Mouse (Mus musculus) hematopoietic stem cell, adult 5-6 weeks (primary cell): ENCODE measurements at regions not wholly inside any gene's neighbourhood (a gene's known extent, or its start where the extent isn't known, plus 50 kb on each side); places are given as distances from the start of the nearest gene placed in this dataset.

Source experiments
- ATAC-seq, 2 experiments: fragments of 125-278 bp in 1 of 2; replicated peaks in 1 of 2; 2 replicates each; pipeline ENCODE4 v1.8.0; 2016 to 2017; ENCODE audit warnings: inconsistent platforms in 2 of 2, mild to moderate bottlenecking in 2 of 2, moderate number of reproducible peaks in 2 of 2, low read depth in 1 of 2, moderate TSS enrichment in 1 of 2; ENCODE audit not compliant: low FRiP score in 2 of 2, poor library complexity in 2 of 2, severe bottlenecking in 2 of 2, insufficient read depth in 1 of 2, low TSS enrichment in 1 of 2

GRCm38 (mm10) chr8:35971082-35971481, 205.5 kb downstream of the Gm19410 start:
- no peak for ATAC-seq

GRCm38 (mm10) chr8:35974323-35975029, 208.9 kb downstream of the Gm19410 start:
- no peak for ATAC-seq

GRCm38 (mm10) chr8:35979638-35980255, 214.2 kb downstream of the Gm19410 start:
- ATAC-seq: no peak

GRCm38 (mm10) chr8:35983083-35983482, 217.5 kb downstream of the Gm19410 start:
- no peak for ATAC-seq

GRCm38 (mm10) chr8:35985152-35985689, 219.6 kb downstream of the Gm19410 start:
- ATAC-seq: no peak

- ATAC-seq: no peak
Observed at GRCm38 (mm10) chr8:35987327-35987726, 221.7 kb downstream of the Gm19410 start.

- no peak for ATAC-seq
Observed at GRCm38 (mm10) chr8:35991013-35991412, 225.4 kb downstream of the Gm19410 start.

GRCm38 (mm10) chr8:35991936-35992603, 226.5 kb downstream of the Gm19410 start:
- no peak for ATAC-seq

GRCm38 (mm10) chr8:35996330-35997077, 230.9 kb downstream of the Gm19410 start:
- ATAC-seq: no peak

GRCm38 (mm10) chr8:35999584-35999983, 234.0 kb downstream of the Gm19410 start:
- ATAC-seq: no peak

GRCm38 (mm10) chr8:36004387-36004786, 238.8 kb downstream of the Gm19410 start:
- no peak for ATAC-seq

- no peak for ATAC-seq
Observed at GRCm38 (mm10) chr8:36005536-36005935, 239.9 kb downstream of the Gm19410 start.

GRCm38 (mm10) chr8:36007724-36008123, 242.1 kb downstream of the Gm19410 start:
- ATAC-seq: no peak

- no peak for ATAC-seq
Observed at GRCm38 (mm10) chr8:36009565-36009964, 244.0 kb downstream of the Gm19410 start.

- ATAC-seq: no peak
Observed at GRCm38 (mm10) chr8:36010446-36011217, 245.0 kb downstream of the Gm19410 start.

GRCm38 (mm10) chr8:36014862-36015261, 249.3 kb downstream of the Gm19410 start:
- no peak for ATAC-seq
